Mouse (Mus musculus): ENCODE measurements around the gene Prkca.

- TF ChIP-seq CTCF (IDR thresholded peaks at IDR 0.05; ENCODE audit: insufficient read depth, low read depth, low read length) (no peak), POLR2A (IDR thresholded peaks at IDR 0.05; ENCODE audit: insufficient read depth, low read depth, low read length) (no peak)
Observed at GRCm38 (mm10) chr11:108261751-108262160, 82.0 kb downstream of the Prkca start.

Data from olfactory bulb, adult 2 months (tissue).